Mouse (Mus musculus) lung, postnatal 0 days (tissue): ENCODE measurements at regions not wholly inside any gene's neighbourhood (a gene's known extent, or its start where the extent isn't known, plus 50 kb on each side); places are given as distances from the start of the nearest gene placed in this dataset.
A peak's percentile ranks its signal among the peaks of the same experiment; 100 is the strongest.

Experiments
- ATAC-seq: fragments of 200-750 bp; cut with Nextera tagmentation; 2 replicates; pipeline ENCODE4 v1.8.0; 2017; ENCODE audit warnings: moderate library complexity
- DNase-seq: peaks from one replicate; pipeline ENCODE4 v3.0.0-alpha.2; 2016; ENCODE audit warnings: low spot score
- H3K27ac ChIP-seq: fragments of 300-500 bp; sonication (generic); 2 replicates; pipeline ENCODE4 v1.5.1; 2014; ENCODE audit warnings: antibody characterized with exemption, mild to moderate bottlenecking, low read length, mixed read lengths
- H3K27me3 ChIP-seq: fragments of 300-500 bp; sonication (generic); replicated peaks from 2 replicates; pipeline ENCODE4 v1.6.1; 2014; ENCODE audit warnings: low read length, mixed read lengths; ENCODE audit not compliant: insufficient read depth
- H3K36me3 ChIP-seq: fragments of 300-500 bp; sonication (generic); 2 replicates; pipeline ENCODE4 v1.6.1; 2014; ENCODE audit warnings: low read length, mixed read lengths; ENCODE audit not compliant: insufficient read depth
- H3K4me1 ChIP-seq: fragments of 300-500 bp; sonication (generic); 2 replicates; pipeline ENCODE4 v1.6.1; 2014; ENCODE audit warnings: antibody characterized with exemption, low read depth, low read length, mixed read lengths; ENCODE audit not compliant: insufficient read depth
- H3K4me2 ChIP-seq: fragments of 300-500 bp; sonication (generic); replicated peaks from 2 replicates; pipeline ENCODE4 v1.6.1; 2014; ENCODE audit warnings: low read depth, mild to moderate bottlenecking, low read length, moderate library complexity, mixed read lengths
- H3K4me3 ChIP-seq: fragments of 300-500 bp; sonication (generic); 2 replicates; pipeline ENCODE4 v1.5.1; 2014; ENCODE audit warnings: low read depth, low read length
- H3K9ac ChIP-seq: fragments of 300-500 bp; sonication (generic); replicated peaks from 2 replicates; pipeline ENCODE4 v1.6.1; 2014; ENCODE audit warnings: low read depth, mild to moderate bottlenecking
- H3K9me3 ChIP-seq: fragments of 300-500 bp; sonication (generic); 2 replicates; pipeline ENCODE4 v1.6.1; 2016; ENCODE audit warnings: low read length, mixed read lengths
- CTCF ChIP-seq: IDR thresholded peaks from 2 replicates; pipeline ENCODE4 v1.5.1; 2016; ENCODE audit warnings: antibody characterized with exemption, mild to moderate bottlenecking
- EP300 ChIP-seq: IDR thresholded peaks from 2 replicates; pipeline ENCODE4 v1.6.1; 2016; ENCODE audit warnings: antibody characterized with exemption, mild to moderate bottlenecking, control low read depth
- WGBS: fragments of 180-500 bp; shearing (Covaris S2); extraction: QIAGEN DNeasy Blood & Tissue Kit; methylation state at CpG from one replicate; pipeline ENCODE4 v1.1.7; 2014; 5-methylcytosine and 5-hydroxymethylcytosine counted together

- Histone ChIP-seq H3K27me3 (no peaks in the 10 kb centered on the region), H3K9me3 (no peaks in the 10 kb centered on the region), H3K27ac (no peak overlapping the region), H3K9ac (no peak overlapping the region), H3K4me1 (no peaks in the 10 kb centered on the region), H3K36me3 (no peaks in the 10 kb centered on the region), H3K4me3 (no peak overlapping the region), H3K4me2 (peak overlapping the region; percentile 40)
- 0 out of 2 replicates have a peak, but pooled peaks have one; percentile 10 for ATAC-seq
- WGBS: 20% methylated on average over 9 of the region's 9 CpGs
- no peak for DNase-seq
- TF ChIP-seq CTCF: no peak
- TF ChIP-seq EP300: no peak
Observed at GRCm38 (mm10) chr1:72945750-72946102, 70.0 kb downstream of the Tnp1 start.

GRCm38 (mm10) chr1:72944805-72945749 is 70.4 kb upstream of the Igfbp5 start:
- DNase-seq: peak; percentile 40
- H3K4me3 ChIP-seq: no peak overlapping the region; the same call in 1 of the 2 replicates
- H3K27ac ChIP-seq: peak overlapping the region; percentile 23; the same call in 1 of the 2 replicates
- H3K9me3 ChIP-seq: no peaks in the 10 kb centered on the region
- no peak for TF ChIP-seq CTCF
- 11% methylated on average over 21 of the region's 21 CpGs for WGBS
- no peaks in the 10 kb centered on the region for H3K4me1 ChIP-seq
- H3K9ac ChIP-seq: no peak overlapping the region
- ATAC-seq: peak; percentile 67
- peak overlapping the region; percentile 40 for H3K4me2 ChIP-seq
- H3K27me3 ChIP-seq: no peaks in the 10 kb centered on the region
- H3K36me3 ChIP-seq: no peaks in the 10 kb centered on the region

GRCm38 (mm10) chr1:72944221-72944620 is 69.5 kb upstream of the Igfbp5 start:
- H3K27ac ChIP-seq: peak overlapping the region; percentile 23; the same call in 1 of the 2 replicates
- TF ChIP-seq EP300 (no peak), CTCF (no peak)
- H3K4me2 ChIP-seq: no peak overlapping the region
- DNase-seq (no peak), ATAC-seq (no peak)
- H3K27me3 ChIP-seq: no peaks in the 10 kb centered on the region
- no peak overlapping the region for H3K4me3 ChIP-seq
- no peaks in the 10 kb centered on the region for H3K4me1 ChIP-seq
- H3K36me3 ChIP-seq: no peaks in the 10 kb centered on the region
- no peak overlapping the region for H3K9ac ChIP-seq
- 35% methylated on average over 3 of the region's 3 CpGs for WGBS
- no peaks in the 10 kb centered on the region for H3K9me3 ChIP-seq

GRCm38 (mm10) chr1:72943082-72943481 is 68.4 kb upstream of the Igfbp5 start:
- TF ChIP-seq CTCF (no peak), EP300 (no peak)
- 65% methylated on average over 1 of the region's 1 CpGs for WGBS

GRCm38 (mm10) chr1:72942351-72942750 is 67.7 kb upstream of the Igfbp5 start:
- 51% methylated on average over 9 of the region's 9 CpGs for WGBS

More at GRCm38 (mm10) chr1:72943082-72943481, 68.4 kb upstream of the Igfbp5 start:
- Histone ChIP-seq H3K36me3 (no peaks in the 10 kb centered on the region), H3K9ac (no peak overlapping the region), H3K4me2 (no peak overlapping the region), H3K27ac (no peak overlapping the region), H3K9me3 (no peaks in the 10 kb centered on the region), H3K27me3 (no peaks in the 10 kb centered on the region), H3K4me1 (no peaks in the 10 kb centered on the region), H3K4me3 (no peak overlapping the region)
- ATAC-seq (no peak), DNase-seq (no peak)

GRCm38 (mm10) chr1:72939948-72940347 is 65.3 kb upstream of the Igfbp5 start:
- Histone ChIP-seq H3K9ac (no peak overlapping the region), H3K9me3 (no peaks in the 10 kb centered on the region), H3K27ac (no peak overlapping the region), H3K4me3 (no peak overlapping the region), H3K4me2 (no peak overlapping the region), H3K4me1 (no peaks in the 10 kb centered on the region), H3K36me3 (no peaks in the 10 kb centered on the region), H3K27me3 (no peaks in the 10 kb centered on the region)
- no peak for DNase-seq
- ATAC-seq: no peak
- TF ChIP-seq EP300 (no peak), CTCF (no peak)
- WGBS: 84% methylated on average over 1 of the region's 1 CpGs

More at GRCm38 (mm10) chr1:72942351-72942750, 67.7 kb upstream of the Igfbp5 start:
- H3K4me2 ChIP-seq: no peak overlapping the region
- no peak overlapping the region for H3K4me3 ChIP-seq
- no peak overlapping the region for H3K9ac ChIP-seq
- no peak for ATAC-seq
- no peak overlapping the region for H3K27ac ChIP-seq
- H3K27me3 ChIP-seq: no peaks in the 10 kb centered on the region
- H3K36me3 ChIP-seq: no peaks in the 10 kb centered on the region
- no peak for TF ChIP-seq CTCF
- no peak for TF ChIP-seq EP300
- H3K9me3 ChIP-seq: no peaks in the 10 kb centered on the region
- H3K4me1 ChIP-seq: no peaks in the 10 kb centered on the region
- DNase-seq: no peak
